Mouse (Mus musculus): ENCODE measurements around the gene Slc17a4. TPM values are rescaled to one million over a fixed set of nuclear protein-coding genes. Genes with fewer than 3 reads are reported as not detected.

The Slc17a4 gene
- not detected in 2 replicates for polyA plus RNA-seq (2011; ENCODE audit: insufficient read length, low read depth, missing spikeins)

DNA sequence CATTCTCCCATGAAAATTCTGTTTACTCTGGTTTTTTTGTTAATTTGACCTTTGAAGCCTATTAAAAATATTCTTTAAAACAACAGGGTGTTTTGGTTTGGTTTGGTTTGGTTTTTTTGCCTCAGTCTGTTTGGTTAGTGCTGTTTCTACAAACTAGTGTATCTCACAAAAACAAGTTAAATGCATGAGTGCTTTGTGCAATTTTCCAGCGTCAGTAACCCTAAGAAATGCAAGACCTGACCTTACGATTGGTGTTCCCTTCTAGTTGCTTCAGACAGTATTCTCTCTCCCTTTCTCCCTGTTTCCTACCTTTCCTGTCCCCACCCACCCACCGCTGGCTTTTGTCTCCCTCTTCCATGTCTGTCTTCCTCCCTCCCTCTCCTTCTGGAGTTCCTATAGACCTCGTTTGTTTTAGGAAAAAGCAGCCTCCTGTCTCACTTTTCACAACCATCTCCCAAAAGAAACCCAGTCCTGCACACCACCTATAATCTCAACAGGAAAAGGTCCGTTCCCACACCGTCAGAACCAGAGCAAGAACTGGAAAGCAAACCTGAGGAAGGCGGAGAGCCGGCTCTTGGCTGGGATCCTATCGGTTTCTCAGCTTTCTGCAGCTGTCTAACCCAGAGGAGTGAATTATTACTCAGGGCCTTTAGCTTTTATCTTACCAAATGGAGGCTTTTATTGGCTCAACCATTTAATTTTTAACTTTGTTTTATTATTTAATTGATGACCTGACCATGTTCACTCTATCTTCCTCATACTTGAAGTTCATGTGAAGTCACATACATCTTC, at the start of gene Slc17a4:
Gene Slc17a4 (minus strand): TSS at position 634 of the 792 bp plus-strand sequence.
- Histone ChIP-seq H3K4me3 (ENCODE audit: insufficient read depth, low read length) (no peak within 1 kb of the TSS), H3K4me1 (ENCODE audit: control insufficient read depth, insufficient read depth, low read length) (no peaks in the 10 kb centered on the region), H3K27ac (ENCODE audit: insufficient read depth, low read length) (no peak within 1 kb of the TSS)
- TF ChIP-seq POLR2A (IDR thresholded peaks at IDR 0.05; ENCODE audit: low read depth, low read length) (no peak), CTCF (IDR thresholded peaks at IDR 0.05; ENCODE audit: borderline replicate concordance, insufficient read depth, low read length) (no peak)

DNA sequence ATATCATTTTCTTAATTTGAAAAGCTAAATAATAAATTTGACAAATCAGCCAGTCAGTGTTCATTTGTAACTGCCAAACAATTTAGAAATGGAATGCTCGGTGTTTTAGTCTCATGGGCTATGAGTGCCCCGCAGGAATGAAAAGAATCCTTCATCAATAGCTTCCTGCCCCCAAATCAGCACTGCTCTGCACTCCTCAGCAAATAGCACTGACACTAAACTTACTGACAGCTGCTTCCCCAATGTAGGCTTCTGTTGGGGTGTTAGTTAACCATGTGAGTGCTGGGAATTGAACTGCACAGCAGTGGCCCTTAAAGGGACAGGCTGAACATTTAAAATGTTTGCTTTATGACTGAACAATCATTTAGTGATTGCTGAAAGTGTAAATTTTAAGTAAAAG, 45.0 kb upstream of the Slc17a4 start:
- TF ChIP-seq POLR2A (IDR thresholded peaks at IDR 0.05; ENCODE audit: low read depth, low read length) (no peak), CTCF (IDR thresholded peaks at IDR 0.05; ENCODE audit: borderline replicate concordance, insufficient read depth, low read length) (no peak)
- H3K27ac ChIP-seq (ENCODE audit: insufficient read depth, low read length), result no peak overlapping the region
- no peak overlapping the region for H3K4me3 ChIP-seq (ENCODE audit: insufficient read depth, low read length)
- no peaks in the 10 kb centered on the region for H3K4me1 ChIP-seq (ENCODE audit: control insufficient read depth, insufficient read depth, low read length)

DNA sequence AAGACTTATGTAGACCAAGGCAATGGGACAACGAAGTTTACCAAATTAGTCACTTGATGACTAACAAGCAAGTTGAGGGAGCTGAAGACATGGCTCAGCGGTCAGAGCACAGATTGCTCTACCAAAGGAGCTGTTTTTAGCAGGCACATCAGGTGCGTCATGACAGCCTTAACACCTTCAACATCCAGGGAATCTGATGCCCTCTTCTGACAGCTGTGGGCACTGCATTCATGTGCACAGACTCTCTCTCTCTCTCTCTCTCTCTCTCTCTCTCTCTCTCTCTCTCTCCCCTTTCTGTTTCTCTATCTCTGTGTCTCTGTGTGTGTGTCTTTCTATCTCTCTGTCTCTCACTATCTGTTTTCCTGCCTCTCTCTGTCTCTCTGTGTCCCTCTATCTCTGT, 36.1 kb upstream of the Slc17a4 start:
- Histone ChIP-seq H3K4me1 (ENCODE audit: control insufficient read depth, insufficient read depth, low read length) (no peaks in the 10 kb centered on the region), H3K27ac (ENCODE audit: insufficient read depth, low read length) (no peak overlapping the region), H3K4me3 (ENCODE audit: insufficient read depth, low read length) (no peak overlapping the region)
- TF ChIP-seq CTCF (IDR thresholded peaks at IDR 0.05; ENCODE audit: borderline replicate concordance, insufficient read depth, low read length), result peak; percentile 27; the same call in 1 of the 2 replicates
- no peak for TF ChIP-seq POLR2A (IDR thresholded peaks at IDR 0.05; ENCODE audit: low read depth, low read length)

DNA sequence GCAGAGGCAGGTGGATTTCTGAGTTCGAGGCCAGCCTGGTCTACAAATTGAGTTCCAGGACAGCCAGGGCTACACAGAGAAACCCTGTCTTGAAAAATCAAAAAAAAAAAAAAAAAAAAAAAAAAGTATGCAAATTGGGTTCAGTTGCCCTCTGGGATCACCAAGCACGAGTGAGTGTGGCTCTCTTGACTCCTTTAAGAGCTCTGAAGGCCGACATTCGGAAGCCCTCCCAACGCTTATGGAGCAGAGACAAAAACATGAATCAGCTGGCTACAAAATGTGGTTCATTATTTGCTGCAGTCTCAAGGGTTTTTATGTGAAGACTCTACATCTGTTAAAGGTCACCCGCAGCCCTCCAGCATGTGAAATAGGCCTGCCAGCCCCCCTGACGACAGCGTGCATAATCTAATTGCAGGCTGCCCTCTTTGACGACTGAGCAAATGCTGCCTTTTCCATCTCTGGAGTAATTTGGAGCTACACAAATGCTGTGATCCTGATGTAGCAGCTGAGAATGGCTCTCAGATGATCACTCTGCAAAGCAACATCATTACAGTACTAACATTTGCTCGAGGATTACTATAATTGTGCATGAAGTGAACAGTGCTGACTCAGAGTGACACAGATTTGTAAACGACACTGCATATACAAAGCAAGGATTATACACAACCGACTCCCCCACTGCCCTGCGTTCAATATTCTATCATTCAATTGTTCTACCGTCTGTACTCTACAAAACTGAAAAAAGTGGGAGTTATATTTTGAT, 34.9 kb upstream of the Slc17a4 start:
- H3K27ac ChIP-seq (ENCODE audit: insufficient read depth, low read length), result no peak overlapping the region
- no peak for TF ChIP-seq CTCF (IDR thresholded peaks at IDR 0.05; ENCODE audit: borderline replicate concordance, insufficient read depth, low read length)
- TF ChIP-seq POLR2A (IDR thresholded peaks at IDR 0.05; ENCODE audit: low read depth, low read length), result no peak
- H3K4me1 ChIP-seq (ENCODE audit: control insufficient read depth, insufficient read depth, low read length), result no peaks in the 10 kb centered on the region
- H3K4me3 ChIP-seq (ENCODE audit: insufficient read depth, low read length), result no peak overlapping the region

DNA sequence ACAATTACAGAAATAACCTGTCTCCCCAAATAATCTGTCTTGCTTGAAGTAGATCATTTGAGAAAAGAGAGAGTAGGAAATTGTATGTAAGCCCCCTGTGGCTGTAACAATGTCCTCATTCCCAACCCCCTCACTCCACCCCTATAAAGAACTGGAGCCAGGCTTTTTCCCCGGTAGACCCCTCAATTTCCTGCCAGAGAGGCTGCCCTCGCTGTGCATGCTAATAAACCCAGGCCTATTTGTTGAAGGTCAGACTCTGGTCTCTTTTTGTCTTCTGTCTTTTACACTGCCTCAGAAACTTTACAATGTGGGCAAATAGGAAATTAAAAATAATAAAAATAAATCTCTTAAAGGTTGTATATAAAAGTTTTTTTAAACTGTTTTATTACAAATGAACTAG, 31.4 kb upstream of the Slc17a4 start:
- Histone ChIP-seq H3K4me3 (ENCODE audit: insufficient read depth, low read length) (no peak overlapping the region), H3K27ac (ENCODE audit: insufficient read depth, low read length) (no peak overlapping the region), H3K4me1 (ENCODE audit: control insufficient read depth, insufficient read depth, low read length) (no peaks in the 10 kb centered on the region)
- no peak for TF ChIP-seq POLR2A (IDR thresholded peaks at IDR 0.05; ENCODE audit: low read depth, low read length)
- no peak for TF ChIP-seq CTCF (IDR thresholded peaks at IDR 0.05; ENCODE audit: borderline replicate concordance, insufficient read depth, low read length)

DNA sequence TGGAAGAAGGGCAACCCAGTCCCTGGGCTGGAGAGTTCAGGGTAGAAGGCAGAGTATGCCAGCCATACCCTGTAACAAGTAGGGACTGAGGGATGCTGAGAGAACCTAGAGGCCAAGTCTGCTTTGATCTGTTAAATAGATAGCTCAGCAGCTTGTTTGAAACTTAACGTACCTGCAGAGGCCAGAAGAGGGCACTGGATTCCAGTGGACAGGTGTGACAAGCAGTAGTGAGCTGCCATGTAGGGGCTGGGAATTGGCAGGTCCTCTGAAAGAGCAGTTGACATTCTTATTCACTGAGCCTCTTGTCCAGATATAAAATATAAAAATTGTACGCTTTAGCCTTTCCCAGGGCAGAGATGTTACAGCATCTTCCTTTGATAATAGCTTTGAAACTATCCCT, 28.1 kb upstream of the Slc17a4 start:
- TF ChIP-seq POLR2A (IDR thresholded peaks at IDR 0.05; ENCODE audit: low read depth, low read length), result no peak
- TF ChIP-seq CTCF (IDR thresholded peaks at IDR 0.05; ENCODE audit: borderline replicate concordance, insufficient read depth, low read length), result no peak
- H3K4me3 ChIP-seq (ENCODE audit: insufficient read depth, low read length), result no peak overlapping the region
- H3K4me1 ChIP-seq (ENCODE audit: control insufficient read depth, insufficient read depth, low read length), result no peaks in the 10 kb centered on the region
- H3K27ac ChIP-seq (ENCODE audit: insufficient read depth, low read length), result no peak overlapping the region

DNA sequence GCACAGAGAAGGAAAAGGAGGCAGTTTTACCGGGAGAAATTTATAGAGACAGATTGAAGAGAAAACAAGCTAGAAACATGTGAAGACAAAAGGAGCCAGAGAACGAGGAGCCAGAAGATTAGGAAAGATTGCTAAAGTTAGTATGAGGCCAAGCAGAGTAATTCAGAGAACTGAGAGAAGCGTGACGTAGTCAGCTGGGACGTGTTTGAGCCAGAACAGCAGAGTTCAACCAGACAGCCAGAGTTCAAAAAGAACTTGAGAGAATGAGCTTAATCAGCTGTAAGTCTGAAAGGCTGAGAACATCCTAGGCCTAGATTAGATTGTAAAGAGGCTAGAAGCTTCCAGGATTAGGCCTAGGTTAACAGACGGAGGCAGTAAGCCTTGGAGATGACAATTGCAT, 25.5 kb upstream of the Slc17a4 start:
- no peak for TF ChIP-seq CTCF (IDR thresholded peaks at IDR 0.05; ENCODE audit: borderline replicate concordance, insufficient read depth, low read length)
- TF ChIP-seq POLR2A (IDR thresholded peaks at IDR 0.05; ENCODE audit: low read depth, low read length), result no peak
- H3K27ac ChIP-seq (ENCODE audit: insufficient read depth, low read length), result no peak overlapping the region
- H3K4me1 ChIP-seq (ENCODE audit: control insufficient read depth, insufficient read depth, low read length), result no peaks in the 10 kb centered on the region
- H3K4me3 ChIP-seq (ENCODE audit: insufficient read depth, low read length), result no peak overlapping the region

DNA sequence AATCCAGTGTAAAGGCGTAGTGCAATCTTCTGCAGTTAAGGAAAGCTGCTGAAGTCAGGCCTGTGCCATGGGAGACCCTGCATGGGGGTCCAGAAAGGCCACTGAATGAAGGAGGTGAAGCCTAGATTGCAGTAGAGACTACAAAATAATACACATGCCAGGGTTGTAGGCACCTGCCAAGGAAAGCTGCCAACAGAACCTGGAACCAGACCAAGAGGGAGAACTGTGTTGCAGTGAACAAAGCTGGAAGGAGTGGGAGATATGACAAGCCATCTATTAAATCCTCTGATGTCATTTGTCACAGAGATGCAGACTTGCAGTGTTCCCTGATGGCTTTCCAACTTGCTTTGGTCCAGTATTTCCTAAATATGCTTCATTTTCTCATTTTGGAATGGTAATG, 23.9 kb upstream of the Slc17a4 start:
- Histone ChIP-seq H3K27ac (ENCODE audit: insufficient read depth, low read length) (no peak overlapping the region), H3K4me3 (ENCODE audit: insufficient read depth, low read length) (no peak overlapping the region), H3K4me1 (ENCODE audit: control insufficient read depth, insufficient read depth, low read length) (no peaks in the 10 kb centered on the region)
- no peak for TF ChIP-seq CTCF (IDR thresholded peaks at IDR 0.05; ENCODE audit: borderline replicate concordance, insufficient read depth, low read length)
- no peak for TF ChIP-seq POLR2A (IDR thresholded peaks at IDR 0.05; ENCODE audit: low read depth, low read length)

DNA sequence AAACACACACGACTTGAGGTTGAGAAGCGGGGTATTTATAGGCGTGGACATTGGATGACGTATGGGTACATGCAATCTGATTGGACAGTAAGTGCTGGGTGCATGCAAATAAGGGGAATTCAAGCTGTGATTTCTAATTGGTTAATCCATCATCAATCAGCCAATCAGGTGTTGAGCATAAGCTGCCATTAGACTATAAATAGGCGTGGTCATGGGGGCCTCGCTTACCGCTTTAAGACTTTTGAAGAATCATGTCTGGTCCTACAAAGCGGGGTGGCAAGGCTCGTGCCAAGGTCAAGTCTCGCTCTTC, 19.4 kb upstream of the Slc17a4 start, which contains the start of gene Hist1h2aa:
Gene Hist1h2aa (plus strand): TSS at position 252 of the 310 bp plus-strand sequence.
- no peak within 1 kb of the TSS for H3K4me3 ChIP-seq (ENCODE audit: insufficient read depth, low read length)
- TF ChIP-seq POLR2A (IDR thresholded peaks at IDR 0.05; ENCODE audit: low read depth, low read length) (no peak), CTCF (IDR thresholded peaks at IDR 0.05; ENCODE audit: borderline replicate concordance, insufficient read depth, low read length) (no peak)
- H3K27ac ChIP-seq (ENCODE audit: insufficient read depth, low read length), result no peak within 1 kb of the TSS
- no peaks in the 10 kb centered on the region for H3K4me1 ChIP-seq (ENCODE audit: control insufficient read depth, insufficient read depth, low read length)
